Mouse (Mus musculus) embryonic facial prominence, embryonic 13.5 days (tissue): ENCODE measurements around the gene Selenot. TPM values are rescaled to one million over a fixed set of nuclear protein-coding genes. Genes with fewer than 3 reads are reported as not detected.

Experiments
- polyA plus RNA-seq: library from polyadenylated mRNA; unstranded; fragments of >200 nt; fragmentation: Nextera tagmentation; extraction: Ambion mirVana; gene quantifications from 2 replicates; pipeline ENCODE4 v1.2.1, GENCODE M21; 2015

Selenot gene
- polyA plus RNA-seq, 1 experiment from 2014 or later = 15.6 TPM

Other genes starting within 250 kb of the Selenot start
- gene Tsc22d2, start 161.9 kb upstream of the Selenot start, polyA plus RNA-seq = 12.6 and 14.4 TPM in 2 replicates
- 56.5 and 59.1 TPM in 2 replicates for gene Eif2a, start 50.8 kb upstream of the Selenot start, polyA plus RNA-seq
- 153 and 161 TPM in 2 replicates for gene Serp1, start 50.7 kb upstream of the Selenot start, polyA plus RNA-seq
- gene Erich6, start 60.6 kb downstream of the Selenot start, polyA plus RNA-seq = 0.13 TPM in 1 of 2 replicates, not detected in the other
- 5.3 and 5.5 TPM in 2 replicates for gene Siah2, start 115.8 kb downstream of the Selenot start, polyA plus RNA-seq
- gene Mindy4b-ps, start 245.7 kb downstream of the Selenot start, polyA plus RNA-seq = 0.47 TPM in 1 of 2 replicates, not detected in the other